Mouse (Mus musculus): Measurements from ENCODE around the gene E330021D16Rik. TPM values are rescaled to one million over a fixed set of nuclear protein-coding genes. Genes with fewer than 3 reads are reported as not detected.
"Not testable (repeated sequence)": the region's sequence is repeated elsewhere in the genome, so short reads cannot be mapped to it uniquely, and the experiment has no call there.

The E330021D16Rik gene
- polyA plus RNA-seq, 1 experiment from 2014 or later: not detected

- H3K4me3 ChIP-seq (replicated peaks); H3K4me1 ChIP-seq (replicated peaks); H3K9ac ChIP-seq (replicated peaks); H3K4me2 ChIP-seq; H3K27ac ChIP-seq; ATAC-seq (ENCODE audit: insufficient number of reproducible peaks, insufficient read depth, low FRiP score, low TSS enrichment, low read depth); H3K36me3 ChIP-seq; H3K27me3 ChIP-seq: not testable (repeated sequence)
- H3K9me3 ChIP-seq: peaks cover 22% of the 10 kb centered on the region
- WGBS: 82% methylated on average over 2 of the region's 2 CpGs
These were observed 23.8 kb upstream of the E330021D16Rik start for GRCm38 (mm10) chr6:136439205-136439604.

- H3K27ac ChIP-seq; H3K4me1 ChIP-seq (replicated peaks); ATAC-seq (ENCODE audit: insufficient number of reproducible peaks, insufficient read depth, low FRiP score, low TSS enrichment, low read depth); H3K36me3 ChIP-seq; H3K4me2 ChIP-seq; H3K27me3 ChIP-seq; H3K4me3 ChIP-seq (replicated peaks); H3K9me3 ChIP-seq; H3K9ac ChIP-seq (replicated peaks): not testable (repeated sequence)
- WGBS: 78% methylated on average over 3 of the region's 3 CpGs
These were observed 20.8 kb upstream of the E330021D16Rik start for GRCm38 (mm10) chr6:136436151-136436550.

GRCm38 (mm10) chr6:136433573-136433972 lies 18.2 kb upstream of the E330021D16Rik start:
- Histone ChIP-seq H3K36me3 (no peaks in the 10 kb centered on the region), H3K4me2 (no peak overlapping the region), H3K9ac (replicated peaks) (no peak overlapping the region), H3K27ac (no peak overlapping the region), H3K27me3 (no peaks in the 10 kb centered on the region), H3K4me1 (replicated peaks) (peaks cover 3% of the 10 kb centered on the region; the same call in 1 of the 2 replicates), H3K9me3 (no peaks in the 10 kb centered on the region), H3K4me3 (replicated peaks) (no peak overlapping the region)
- 92% methylated on average over 6 of the region's 6 CpGs for WGBS
- no peak for ATAC-seq (ENCODE audit: insufficient number of reproducible peaks, insufficient read depth, low FRiP score, low TSS enrichment, low read depth)

- ATAC-seq (ENCODE audit: insufficient number of reproducible peaks, insufficient read depth, low FRiP score, low TSS enrichment, low read depth): no peak
- H3K4me1 ChIP-seq (replicated peaks): no peaks in the 10 kb centered on the region; the same call in 1 of the 2 replicates
- H3K4me3 ChIP-seq (replicated peaks): no peak overlapping the region
- H3K9ac ChIP-seq (replicated peaks): no peak overlapping the region
- H3K27ac ChIP-seq: 0 out of 2 replicates have a peak overlapping the region, but pooled peaks have one; percentile 29
- H3K4me2 ChIP-seq: no peak overlapping the region
- no peaks in the 10 kb centered on the region for H3K27me3 ChIP-seq
- WGBS: 36% methylated on average over 7 of the region's 7 CpGs
- no peaks in the 10 kb centered on the region for H3K9me3 ChIP-seq
- no peaks in the 10 kb centered on the region for H3K36me3 ChIP-seq
These were observed 16.5 kb upstream of the E330021D16Rik start for GRCm38 (mm10) chr6:136431896-136432248.

GRCm38 (mm10) chr6:136431169-136431895 lies 16.0 kb upstream of the E330021D16Rik start:
- Histone ChIP-seq H3K4me3 (replicated peaks) (no peak overlapping the region), H3K27me3 (no peaks in the 10 kb centered on the region), H3K36me3 (no peaks in the 10 kb centered on the region), H3K27ac (0 out of 2 replicates have a peak overlapping the region, but pooled peaks have one; percentile 29), H3K9ac (replicated peaks) (no peak overlapping the region), H3K4me1 (replicated peaks) (no peaks in the 10 kb centered on the region; the same call in 1 of the 2 replicates), H3K4me2 (no peak overlapping the region), H3K9me3 (no peaks in the 10 kb centered on the region)
- WGBS: 61% methylated on average over 10 of the region's 10 CpGs
- no peak for ATAC-seq (ENCODE audit: insufficient number of reproducible peaks, insufficient read depth, low FRiP score, low TSS enrichment, low read depth)

- no peaks in the 10 kb centered on the region for H3K36me3 ChIP-seq
- H3K4me2 ChIP-seq: no peak overlapping the region
- no peak for ATAC-seq (ENCODE audit: insufficient number of reproducible peaks, insufficient read depth, low FRiP score, low TSS enrichment, low read depth)
- H3K27ac ChIP-seq: no peak overlapping the region
- no peaks in the 10 kb centered on the region for H3K27me3 ChIP-seq
- no peaks in the 10 kb centered on the region; the same call in 1 of the 2 replicates for H3K4me1 ChIP-seq (replicated peaks)
- no peak overlapping the region for H3K9ac ChIP-seq (replicated peaks)
- no peaks in the 10 kb centered on the region for H3K9me3 ChIP-seq
- H3K4me3 ChIP-seq (replicated peaks): no peak overlapping the region
- 49% methylated on average over 4 of the region's 4 CpGs for WGBS
These were observed 14.1 kb upstream of the E330021D16Rik start for GRCm38 (mm10) chr6:136429441-136429840.

- H3K27me3 ChIP-seq: no peaks in the 10 kb centered on the region
- no peak overlapping the region for H3K9ac ChIP-seq (replicated peaks)
- no peaks in the 10 kb centered on the region; the same call in 1 of the 2 replicates for H3K4me1 ChIP-seq (replicated peaks)
- 82% methylated on average over 5 of the region's 5 CpGs for WGBS
- H3K27ac ChIP-seq: no peak overlapping the region
- no peak overlapping the region for H3K4me2 ChIP-seq
- H3K36me3 ChIP-seq: no peaks in the 10 kb centered on the region
- ATAC-seq (ENCODE audit: insufficient number of reproducible peaks, insufficient read depth, low FRiP score, low TSS enrichment, low read depth): no peak
- no peaks in the 10 kb centered on the region for H3K9me3 ChIP-seq
- H3K4me3 ChIP-seq (replicated peaks): no peak overlapping the region
These were observed 13.0 kb upstream of the E330021D16Rik start for GRCm38 (mm10) chr6:136428412-136428811.

GRCm38 (mm10) chr6:136427240-136427639 lies 11.9 kb upstream of the E330021D16Rik start:
- no peak for ATAC-seq (ENCODE audit: insufficient number of reproducible peaks, insufficient read depth, low FRiP score, low TSS enrichment, low read depth)

GRCm38 (mm10) chr6:136425956-136426355 lies 10.6 kb upstream of the E330021D16Rik start:
- no peak overlapping the region for H3K27ac ChIP-seq
- H3K4me3 ChIP-seq (replicated peaks): no peak overlapping the region
- no peak for ATAC-seq (ENCODE audit: insufficient number of reproducible peaks, insufficient read depth, low FRiP score, low TSS enrichment, low read depth)
- H3K36me3 ChIP-seq: no peaks in the 10 kb centered on the region
- H3K4me2 ChIP-seq: no peak overlapping the region
- no peaks in the 10 kb centered on the region for H3K4me1 ChIP-seq (replicated peaks)
- H3K9me3 ChIP-seq: no peaks in the 10 kb centered on the region
- WGBS: 68% methylated on average over 5 of the region's 5 CpGs
- H3K9ac ChIP-seq (replicated peaks): no peak overlapping the region
- H3K27me3 ChIP-seq: no peaks in the 10 kb centered on the region

More at GRCm38 (mm10) chr6:136427240-136427639, 11.9 kb upstream of the E330021D16Rik start:
- Histone ChIP-seq H3K4me2 (no peak overlapping the region), H3K36me3 (no peaks in the 10 kb centered on the region), H3K9me3 (no peaks in the 10 kb centered on the region), H3K27ac (no peak overlapping the region), H3K27me3 (no peaks in the 10 kb centered on the region), H3K9ac (replicated peaks) (no peak overlapping the region), H3K4me3 (replicated peaks) (no peak overlapping the region), H3K4me1 (replicated peaks) (no peaks in the 10 kb centered on the region; the same call in 1 of the 2 replicates)
- WGBS: 93% methylated on average over 6 of the region's 6 CpGs

GRCm38 (mm10) chr6:136424166-136424565 lies 8.8 kb upstream of the E330021D16Rik start:
- no peaks in the 10 kb centered on the region for H3K4me1 ChIP-seq (replicated peaks)
- H3K9me3 ChIP-seq: no peaks in the 10 kb centered on the region
- ATAC-seq (ENCODE audit: insufficient number of reproducible peaks, insufficient read depth, low FRiP score, low TSS enrichment, low read depth): no peak
- H3K27ac ChIP-seq: no peak overlapping the region
- no peak overlapping the region for H3K4me2 ChIP-seq
- H3K4me3 ChIP-seq (replicated peaks): no peak overlapping the region
- WGBS: 89% methylated on average over 3 of the region's 3 CpGs
- no peaks in the 10 kb centered on the region for H3K36me3 ChIP-seq
- H3K9ac ChIP-seq (replicated peaks): no peak overlapping the region
- H3K27me3 ChIP-seq: no peaks in the 10 kb centered on the region

GRCm38 (mm10) chr6:136423201-136423600 lies 7.8 kb upstream of the E330021D16Rik start:
- Histone ChIP-seq H3K9me3 (no peaks in the 10 kb centered on the region), H3K4me2 (no peak overlapping the region), H3K4me1 (replicated peaks) (no peaks in the 10 kb centered on the region), H3K4me3 (replicated peaks) (no peak overlapping the region), H3K36me3 (no peaks in the 10 kb centered on the region), H3K9ac (replicated peaks) (no peak overlapping the region), H3K27me3 (no peaks in the 10 kb centered on the region), H3K27ac (no peak overlapping the region)
- 89% methylated on average over 5 of the region's 5 CpGs for WGBS
- ATAC-seq (ENCODE audit: insufficient number of reproducible peaks, insufficient read depth, low FRiP score, low TSS enrichment, low read depth): no peak

Data from limb, embryonic 12.5 days (tissue).